Mouse (Mus musculus) kidney, adult 2 months (tissue): ENCODE measurements around the gene Myh7b.

Source experiments
- CTCF ChIP-seq: fragments of 200-500 bp; conservative IDR thresholded peaks from 2 replicates; pipeline ENCODE4 v1.5.1; 2011; ENCODE audit warnings: low read depth, mild to moderate bottlenecking, control low read depth, low read length, moderate library complexity, mixed read lengths; ENCODE audit not compliant: insufficient read depth, insufficient read length
- POLR2A ChIP-seq: fragments of 200-500 bp; IDR thresholded peaks from one replicate; pipeline ENCODE4 v1.6.1; 2011; ENCODE audit warnings: low read depth, low read length, control low read depth

DNA sequence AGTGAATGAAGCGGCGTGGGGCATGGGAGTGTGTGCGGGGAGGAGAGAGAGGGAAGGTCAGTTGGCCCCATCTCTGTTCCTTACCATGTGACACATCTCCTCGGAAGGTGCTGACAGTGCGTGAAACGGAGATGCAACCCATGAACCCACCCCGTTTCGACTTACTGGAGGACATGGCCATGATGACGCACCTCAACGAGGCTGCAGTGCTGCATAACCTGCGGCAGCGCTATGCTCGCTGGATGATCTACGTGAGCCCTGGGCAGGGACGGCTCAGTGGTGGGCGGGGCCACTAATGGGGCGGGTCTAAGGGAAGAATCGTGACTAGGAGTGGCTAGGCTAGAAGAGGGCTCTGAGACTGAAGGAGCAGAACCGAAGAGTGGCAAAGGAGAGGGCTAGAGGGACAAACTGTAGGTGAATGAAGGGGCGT lies 2.3 kb downstream of the Myh7b start:
- no peak for TF ChIP-seq CTCF
- no peak for TF ChIP-seq POLR2A
